Mouse (Mus musculus) intestine, embryonic 16.5 days (tissue): ENCODE results near the gene Sptssb. TPM values are rescaled to one million over a fixed set of nuclear protein-coding genes. Genes with fewer than 3 reads are reported as not detected.

Experiments
- ATAC-seq: fragments of 200-750 bp; cut with Nextera tagmentation; 2 replicates; pipeline ENCODE4 v1.8.0; 2017; ENCODE audit warnings: moderate TSS enrichment, moderate library complexity
- H3K27ac ChIP-seq: fragments of 300-500 bp; sonication (generic); 2 replicates; pipeline ENCODE4 v1.5.1; 2014; ENCODE audit warnings: mild to moderate bottlenecking, low read length
- H3K27me3 ChIP-seq: fragments of 300-500 bp; sonication (generic); replicated peaks from 2 replicates; pipeline ENCODE4 v1.6.1; 2014; ENCODE audit warnings: low read length, control low read depth, mixed read lengths; ENCODE audit not compliant: control insufficient read depth, insufficient read depth
- H3K36me3 ChIP-seq: fragments of 300-500 bp; sonication (generic); 2 replicates; pipeline ENCODE4 v1.6.1; 2014; ENCODE audit warnings: low read length, control low read depth; ENCODE audit not compliant: control insufficient read depth, insufficient read depth
- H3K4me1 ChIP-seq: fragments of 300-500 bp; sonication (generic); 2 replicates; pipeline ENCODE4 v1.6.1; 2014; ENCODE audit warnings: low read length, control low read depth, mixed read lengths; ENCODE audit not compliant: control insufficient read depth, insufficient read depth
- H3K4me2 ChIP-seq: fragments of 300-500 bp; sonication (generic); 2 replicates; pipeline ENCODE4 v1.6.1; 2014; ENCODE audit warnings: low read depth, low read length, control low read depth
- H3K4me3 ChIP-seq: fragments of 300-500 bp; sonication (generic); 2 replicates; pipeline ENCODE4 v1.5.1; 2014; ENCODE audit warnings: mild to moderate bottlenecking, low read length
- H3K9ac ChIP-seq: fragments of 300-500 bp; sonication (generic); 2 replicates; pipeline ENCODE4 v1.6.1; 2014; ENCODE audit warnings: low read depth, low read length
- H3K9me3 ChIP-seq: fragments of 300-500 bp; sonication (generic); 2 replicates; pipeline ENCODE4 v1.6.1; 2016; ENCODE audit warnings: low read length, control low read depth; ENCODE audit not compliant: control insufficient read depth
- WGBS: fragments of 180-500 bp; shearing (Covaris S2); extraction: QIAGEN DNeasy Blood & Tissue Kit; methylation state at CpG from one replicate; pipeline ENCODE4 v1.1.7; 2014; 5-methylcytosine and 5-hydroxymethylcytosine counted together
- polyA plus RNA-seq: library from polyadenylated mRNA; unstranded; fragments of >200 nt; fragmentation: Nextera tagmentation; extraction: Ambion mirVana; gene quantifications from 2 replicates; pipeline ENCODE4 v1.2.1, GENCODE M21; 2015

Gene Sptssb
- polyA plus RNA-seq, 1 experiment from 2014 or later, result 8.0 TPM

DNA sequence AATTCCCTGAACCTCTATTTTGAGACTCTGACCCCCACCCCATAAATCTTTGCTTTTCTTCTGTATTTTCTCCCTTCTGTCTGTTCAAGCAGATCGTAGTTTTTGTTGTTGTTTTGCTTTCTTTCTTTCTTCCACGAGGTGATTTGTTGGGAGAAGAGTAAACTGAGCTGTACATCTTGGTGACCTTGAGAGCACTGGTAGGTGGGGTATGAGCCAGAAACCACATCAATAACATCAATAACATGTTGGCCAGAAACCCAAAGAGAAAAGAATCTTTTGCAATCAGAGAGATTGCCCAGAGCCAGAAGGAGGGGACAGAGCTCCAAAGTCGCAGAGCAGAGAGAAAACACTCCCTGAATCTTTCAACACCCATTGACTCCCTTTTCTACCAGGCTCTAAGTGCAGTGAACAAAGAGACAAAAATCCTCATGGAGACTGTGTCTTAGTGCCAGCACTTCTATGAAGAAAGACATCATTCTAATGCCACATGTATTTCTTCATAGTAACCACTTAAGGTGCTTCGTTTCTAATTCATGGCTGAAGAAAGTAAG is 80.4 kb downstream of the Sptssb start:
- H3K9me3 ChIP-seq, result no peaks in the 10 kb centered on the region
- H3K27ac ChIP-seq, result no peak overlapping the region
- WGBS, result 64% methylated on average over 4 of the region's 4 CpGs
- no peak overlapping the region for H3K4me2 ChIP-seq
- H3K9ac ChIP-seq, result no peak overlapping the region
- no peaks in the 10 kb centered on the region for H3K36me3 ChIP-seq
- H3K4me3 ChIP-seq, result no peak overlapping the region
- no peaks in the 10 kb centered on the region for H3K4me1 ChIP-seq
- ATAC-seq, result no peak
- H3K27me3 ChIP-seq, result no peaks in the 10 kb centered on the region

DNA sequence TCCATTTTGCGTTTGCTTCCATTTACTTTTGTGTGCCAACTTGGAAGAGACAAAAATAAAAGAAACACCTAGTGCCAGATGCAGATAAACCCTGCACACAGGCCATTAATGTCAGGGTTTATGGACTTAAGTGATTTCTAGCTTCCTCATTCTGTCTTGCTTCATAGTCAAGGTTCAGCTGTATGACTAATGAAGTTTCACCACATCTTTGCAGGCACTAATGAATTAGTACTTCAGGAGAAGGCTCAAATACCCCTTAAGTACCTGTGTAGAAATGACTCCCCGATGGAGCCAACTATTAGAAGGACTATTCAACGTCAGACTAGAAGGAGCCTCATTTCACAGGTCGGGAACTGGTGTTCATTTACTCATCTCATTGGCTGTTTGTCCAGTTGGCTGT is 86.4 kb downstream of the Sptssb start:
- no peaks in the 10 kb centered on the region for H3K27me3 ChIP-seq
- no peaks in the 10 kb centered on the region for H3K36me3 ChIP-seq
- H3K4me2 ChIP-seq, result no peak overlapping the region
- H3K4me1 ChIP-seq, result no peaks in the 10 kb centered on the region
- H3K4me3 ChIP-seq, result no peak overlapping the region
- no peak overlapping the region for H3K27ac ChIP-seq
- 89% methylated on average over 4 of the region's 4 CpGs for WGBS
- H3K9me3 ChIP-seq, result no peaks in the 10 kb centered on the region
- H3K9ac ChIP-seq, result no peak overlapping the region
- 0 out of 2 replicates have a peak, but pooled peaks have one; percentile 31 for ATAC-seq

Other genes with a start within 250 kb of the Sptssb start
- 123 and 142 TPM in 2 replicates for gene Nmd3, start 138.0 kb downstream of the Sptssb start, polyA plus RNA-seq
- gene Otol1, start 147.7 kb upstream of the Sptssb start, polyA plus RNA-seq, result not detected in 2 replicates